Mouse (Mus musculus): ENCODE measurements at regions not wholly inside any gene's neighbourhood (a gene's known extent, or its start where the extent isn't known, plus 50 kb on each side); places are given as distances from the start of the nearest gene placed in this dataset.

DNA sequence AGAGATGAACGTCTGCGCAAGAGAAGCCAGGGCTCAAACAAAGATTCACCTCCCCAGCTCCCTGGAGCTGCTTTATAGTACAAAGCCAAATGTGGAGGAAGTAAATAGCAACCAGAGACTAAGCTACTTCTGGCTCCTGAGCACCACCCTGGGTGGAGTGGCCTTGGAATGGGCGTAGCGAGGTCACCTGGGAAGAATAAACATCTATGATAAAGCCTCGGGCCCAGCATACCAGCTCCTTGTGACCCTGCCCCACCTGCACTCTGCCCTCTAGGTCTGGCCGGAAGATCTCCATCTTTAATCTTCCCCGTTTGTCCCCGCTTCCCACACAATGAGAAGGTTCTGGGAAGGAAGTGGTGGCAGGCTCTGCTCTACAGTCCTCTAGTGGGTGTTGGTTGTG is 61.0 kb upstream of the Ptpn3 start:
- DNase-seq (ENCODE audit: low spot score in 2 of 2) = no peak

DNA sequence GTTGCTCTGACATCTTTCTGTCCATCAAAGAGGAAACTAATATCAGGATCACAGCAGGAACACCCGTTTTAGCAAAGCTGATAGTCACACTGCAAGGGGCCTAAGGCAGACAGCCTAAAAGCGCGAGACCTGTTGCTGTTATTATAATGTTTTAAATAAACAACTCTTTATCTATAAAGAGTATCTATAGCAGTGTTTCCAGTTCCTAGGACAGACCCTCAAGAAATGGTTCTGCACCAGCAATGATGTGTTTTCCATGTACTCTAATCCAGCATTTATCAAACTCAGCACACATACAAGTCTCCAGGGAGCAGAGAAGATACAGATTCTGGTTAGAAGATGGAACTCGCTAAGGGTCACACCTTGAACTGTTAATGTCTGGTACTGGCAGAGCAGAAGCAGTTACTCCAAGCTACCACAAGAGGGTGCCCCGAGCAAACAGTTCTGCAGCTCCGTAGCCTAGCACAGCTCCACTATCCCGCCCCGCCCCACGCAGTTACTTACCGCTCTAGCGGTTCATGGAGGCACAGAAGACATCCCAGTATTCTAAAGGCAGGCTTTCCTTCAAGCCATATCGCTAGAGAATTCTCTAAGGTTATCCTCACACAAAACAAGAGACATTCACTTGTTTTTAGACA is 64.2 kb upstream of the Palm2 start:
- DNase-seq (ENCODE audit: low spot score in 2 of 2) = peak; percentile 74 to 83

DNA sequence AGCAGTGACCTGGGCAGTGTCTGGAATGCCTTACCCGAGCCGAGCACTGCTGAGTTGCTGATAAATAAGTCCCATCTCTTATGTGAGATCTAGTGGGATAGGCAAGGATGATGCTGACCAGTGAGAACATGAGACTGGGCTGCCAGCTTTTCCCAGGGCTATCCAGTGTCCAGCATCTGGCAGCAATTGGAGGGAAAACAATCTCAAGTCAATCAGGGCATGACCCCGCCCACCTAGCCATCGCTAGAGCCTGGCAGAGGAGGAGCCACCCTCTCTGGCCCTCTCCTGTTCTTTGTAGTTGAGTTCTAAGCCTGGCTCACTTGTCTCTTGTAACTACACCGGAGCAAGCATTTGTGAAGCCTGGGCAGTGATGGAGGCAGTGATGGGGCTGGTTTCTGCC is 56.2 kb upstream of the Palm2 start:
- DNase-seq (ENCODE audit: low spot score in 2 of 2) = no peak

DNA sequence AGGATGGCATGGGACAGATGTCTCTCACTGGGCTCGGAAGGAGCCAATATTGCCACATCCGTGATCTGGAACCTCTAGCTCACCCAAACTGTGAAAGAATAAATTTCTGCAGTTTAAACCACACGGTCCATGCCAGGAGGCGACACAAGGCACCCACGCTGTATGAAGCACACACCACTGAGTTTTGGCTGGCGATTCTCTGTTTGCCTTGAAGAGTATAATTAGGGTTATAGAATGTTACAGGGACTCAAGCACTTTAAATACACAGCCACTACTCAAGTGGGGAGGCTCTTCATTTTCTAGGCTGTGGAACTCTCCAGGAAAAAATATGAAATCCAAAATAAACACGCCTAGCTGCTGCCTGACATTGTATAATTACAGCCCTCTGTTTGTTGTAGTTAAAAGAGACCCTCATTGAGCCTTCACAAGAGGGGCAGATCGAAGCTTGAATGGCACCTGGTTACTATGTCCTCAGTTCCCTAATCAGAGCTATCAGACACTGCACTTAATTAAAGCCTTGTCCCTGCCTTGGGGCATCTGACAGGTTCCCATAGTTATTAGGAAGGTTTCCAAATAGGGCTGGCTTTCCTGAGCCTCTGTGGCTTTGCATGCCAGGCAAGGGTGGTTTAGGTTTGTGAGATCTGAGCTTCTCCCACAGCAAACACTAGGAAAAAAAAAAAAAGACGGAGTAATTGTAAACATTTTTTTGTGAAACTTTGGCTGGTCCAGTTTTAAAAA is 53.8 kb upstream of the Palm2 start:
- DNase-seq (ENCODE audit: low spot score in 2 of 2) = peak in 1 of 2 experiments; percentile 5

DNA sequence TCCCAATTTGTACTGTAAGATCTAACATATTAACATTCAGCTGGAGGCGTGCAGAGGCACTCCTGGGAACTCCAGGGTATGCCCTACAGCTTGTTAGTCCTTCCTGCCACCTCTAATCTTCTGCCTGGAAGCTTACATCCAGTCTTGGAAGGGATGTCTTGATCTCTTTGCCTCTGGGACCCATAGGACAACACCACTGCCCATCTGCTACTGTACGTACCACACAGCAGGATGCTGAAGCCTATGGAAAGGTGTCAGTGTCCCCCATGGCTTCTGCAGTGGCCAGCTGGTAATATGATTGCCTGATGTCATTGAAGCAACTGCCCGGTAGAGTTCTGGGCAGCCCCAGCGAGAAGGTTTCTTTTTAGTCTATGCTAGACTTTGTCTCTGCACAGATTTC is 52.7 kb upstream of the Palm2 start:
- DNase-seq (ENCODE audit: low spot score in 2 of 2) = no peak
